Mouse (Mus musculus): ENCODE results near the gene Tor1aip2.
"Not testable (repeated sequence)": the region's sequence is repeated elsewhere in the genome, so short reads cannot be mapped to it uniquely, and the experiment has no call there.

The Tor1aip2 gene

DNA sequence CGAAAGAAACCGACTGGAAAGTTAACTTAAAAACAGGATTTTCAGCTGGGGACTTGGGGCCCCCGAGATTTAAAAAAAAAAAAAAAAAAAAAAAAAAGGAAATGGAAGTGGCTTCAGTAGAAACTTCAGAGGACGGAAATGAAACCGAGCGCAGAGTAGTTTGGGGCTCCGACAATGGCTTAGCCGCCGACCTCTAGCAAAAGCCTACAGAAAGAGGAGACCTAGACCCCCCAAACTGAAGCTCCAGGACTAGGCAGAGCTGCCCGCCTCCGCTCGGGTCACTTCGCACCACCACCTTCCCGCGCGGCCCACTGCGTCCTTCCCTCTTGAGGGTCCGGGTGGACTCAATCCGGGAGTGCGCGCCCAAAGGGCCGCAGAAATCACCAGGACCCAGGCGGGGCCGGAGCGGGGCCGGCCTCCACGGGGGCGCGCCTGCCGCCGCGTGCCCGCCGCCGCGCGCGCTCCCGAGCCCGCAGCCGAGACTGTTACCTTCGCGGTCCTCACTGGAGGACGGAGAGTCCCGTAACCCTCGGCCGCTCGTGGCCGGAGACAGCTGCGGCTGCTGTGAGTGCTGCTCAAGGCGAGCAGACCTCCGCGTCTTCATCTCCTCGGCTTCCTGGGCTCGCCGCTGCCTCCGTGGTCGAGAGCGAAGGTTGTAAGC lies at the start of gene Tor1aip2:
TSS of gene Tor1aip2 (plus strand) at position 135 of the 661 bp plus-strand sequence.
- DNase-seq, result no peak

DNA sequence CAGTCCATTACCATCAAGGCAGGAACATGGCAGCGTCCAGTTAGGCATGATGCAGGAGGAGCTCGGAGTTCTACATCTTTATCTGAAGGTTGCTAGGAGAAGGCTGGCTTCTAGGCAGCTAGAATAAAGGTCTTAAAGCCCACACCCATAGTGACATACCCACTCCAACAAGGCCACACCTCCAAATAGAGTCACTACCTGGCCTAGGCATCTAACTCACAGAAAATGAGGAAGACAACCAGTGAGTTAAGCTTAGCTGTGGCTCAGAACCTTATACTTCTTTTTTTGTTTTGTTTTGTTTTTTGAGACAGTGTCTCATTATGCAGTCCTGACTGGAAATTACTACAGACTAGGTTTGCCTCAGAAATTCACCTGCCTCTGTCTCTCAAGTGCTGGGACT lies 47.6 kb upstream of the Tor1aip2 start:
- DNase-seq, result no peak

DNA sequence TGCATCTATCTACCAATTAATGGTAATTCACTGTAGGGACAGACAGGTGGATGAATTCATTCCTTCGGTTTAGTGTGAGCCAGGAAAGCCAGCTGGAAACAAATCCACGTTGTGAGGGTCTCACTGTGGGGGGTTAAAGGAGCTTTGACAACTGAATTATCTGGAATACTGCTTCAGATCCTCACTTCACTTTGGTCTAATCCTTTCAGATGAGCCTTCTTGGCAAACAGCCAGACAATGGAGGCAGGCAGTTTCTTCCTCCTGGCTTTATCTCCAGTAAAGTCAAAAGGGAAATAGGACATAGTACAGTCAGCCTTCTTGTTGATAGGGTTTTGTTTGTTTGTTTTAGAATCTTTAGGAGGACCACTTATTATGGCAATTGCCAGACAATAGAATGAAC lies 45.8 kb upstream of the Tor1aip2 start:
- DNase-seq, result no peak

DNA sequence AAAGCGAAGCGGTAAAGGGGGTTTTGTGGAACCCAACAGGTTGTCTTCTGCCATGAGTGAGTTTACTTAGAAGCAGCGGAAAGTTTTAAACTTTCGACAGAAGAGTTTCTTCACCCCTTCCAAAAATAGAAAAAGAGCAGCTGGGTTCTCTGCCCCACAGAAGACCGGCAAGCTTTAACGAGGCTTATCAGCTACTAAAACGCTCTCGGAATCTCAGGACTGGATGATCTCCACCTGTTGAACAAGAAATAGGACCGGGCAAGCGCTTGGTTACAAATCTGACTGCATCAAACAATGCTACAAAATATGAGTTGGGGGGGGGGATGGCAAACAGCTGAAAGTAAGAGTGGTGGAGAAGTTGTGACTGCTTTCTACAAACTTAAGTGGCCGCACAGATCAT lies 44.8 kb upstream of the Tor1aip2 start:
- no peak for DNase-seq

DNA sequence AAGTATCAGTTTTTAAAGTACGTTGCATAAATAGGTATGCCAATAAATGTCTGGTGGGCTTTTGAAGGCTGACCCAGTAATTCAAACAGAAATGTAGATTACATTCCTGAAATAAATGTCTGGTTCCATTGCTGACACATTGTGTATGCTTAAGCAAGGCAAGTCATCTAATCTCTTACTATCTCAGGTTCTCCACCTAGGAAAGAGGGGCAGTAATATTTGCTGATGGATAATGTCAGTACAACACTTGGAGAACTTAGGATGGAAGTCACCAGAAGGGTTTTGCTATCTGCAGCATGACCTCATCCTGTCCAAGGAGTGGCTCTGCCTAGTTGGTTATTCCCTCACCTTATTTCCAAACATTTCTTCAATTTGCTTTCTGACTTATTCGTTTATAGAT lies 40.7 kb upstream of the Tor1aip2 start:
- no peak for DNase-seq

DNA sequence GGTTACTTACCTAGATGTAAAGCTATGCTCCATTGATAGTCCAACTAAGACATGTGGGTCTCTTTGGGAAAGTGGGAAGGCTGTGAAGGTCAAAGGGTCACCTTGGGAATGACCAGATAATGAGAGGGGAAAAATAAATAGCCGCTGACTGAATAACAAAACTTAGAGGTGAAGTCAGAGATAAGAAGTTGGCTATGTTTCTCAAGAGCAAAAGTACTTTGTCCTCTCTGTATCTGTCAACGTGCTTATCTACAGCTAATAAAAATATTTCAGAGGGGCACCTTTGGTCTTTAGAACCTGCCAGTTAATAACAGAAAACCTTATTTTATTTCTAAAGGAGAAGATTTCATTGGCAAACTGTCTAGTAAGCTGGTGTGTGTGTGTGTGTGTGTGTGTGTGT lies 39.6 kb upstream of the Tor1aip2 start:
- no peak for DNase-seq

DNA sequence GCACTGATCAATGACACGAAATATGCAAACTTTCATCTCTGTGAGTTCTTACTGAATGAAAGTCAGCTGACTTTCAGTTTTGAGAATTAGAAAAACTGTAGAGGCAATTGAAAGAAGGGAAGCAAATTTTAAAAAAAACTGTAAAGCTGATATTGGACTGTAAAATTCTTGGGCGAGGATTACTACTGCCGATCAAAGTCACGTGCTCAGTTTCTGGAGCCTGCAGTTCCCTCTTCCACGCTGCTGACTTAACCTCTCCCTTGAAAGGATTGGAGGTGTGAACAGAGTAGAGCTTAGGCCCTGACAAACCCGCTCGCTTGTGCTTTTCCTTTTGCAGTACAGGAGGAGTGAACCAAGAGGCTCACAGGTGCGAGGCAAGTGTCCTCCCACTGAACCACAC lies 32.8 kb upstream of the Tor1aip2 start:
- no peak for DNase-seq

DNA sequence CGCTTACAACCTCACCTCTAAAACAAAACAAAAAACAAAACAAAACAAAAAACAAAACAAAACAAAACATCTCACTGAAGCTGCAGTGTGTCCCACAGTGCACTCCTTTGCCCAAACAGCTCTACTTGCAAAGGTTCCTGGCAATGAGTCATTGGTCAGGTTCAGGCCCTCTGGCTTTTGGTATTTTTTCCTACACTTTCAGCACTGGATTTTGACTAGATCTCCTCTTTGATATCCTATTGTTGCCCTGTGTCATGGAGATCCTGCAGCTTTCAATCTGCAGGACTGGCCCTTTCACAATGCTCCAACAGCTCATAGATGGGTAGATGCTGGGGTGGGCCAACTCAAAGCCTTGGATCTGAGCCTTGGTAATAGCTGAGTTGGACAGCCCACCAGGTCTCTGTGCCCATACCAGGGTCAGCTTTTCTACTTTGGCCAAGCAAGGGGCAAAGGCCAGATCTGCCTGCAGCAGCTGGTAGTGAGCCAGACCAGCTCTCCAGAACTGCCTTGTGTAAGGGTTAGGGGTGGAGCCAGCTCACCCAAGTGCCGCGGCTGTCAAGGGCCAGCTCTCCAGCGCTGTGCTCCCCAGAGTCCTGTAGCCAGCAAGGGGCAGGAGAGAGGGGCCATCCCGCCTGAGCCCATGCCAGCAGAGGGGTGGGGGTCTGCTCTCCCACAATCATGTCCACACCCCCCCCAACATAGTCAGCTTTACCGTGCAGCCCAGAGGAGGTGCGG lies 31.8 kb upstream of the Tor1aip2 start:
- peak; percentile 84 for DNase-seq

DNA sequence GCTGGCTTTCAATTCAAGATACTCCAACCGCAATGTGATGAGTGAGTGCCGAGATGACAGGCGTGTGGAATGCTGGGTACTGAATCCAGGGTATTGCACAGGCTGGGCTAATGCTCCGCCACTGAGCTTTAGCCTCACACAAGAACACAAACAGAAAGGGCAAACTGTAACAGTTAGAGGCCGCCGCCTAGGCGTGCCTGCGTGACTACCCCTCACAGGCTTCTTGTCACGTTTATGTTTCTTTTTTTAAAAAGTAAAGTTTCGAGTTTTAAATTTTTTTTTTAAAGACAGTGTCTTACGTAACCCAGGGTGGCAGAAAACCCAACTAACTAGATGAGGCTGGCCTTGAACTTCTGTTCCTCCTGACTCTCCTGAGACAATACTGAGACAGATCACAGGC lies 29.3 kb upstream of the Tor1aip2 start:
- no peak for DNase-seq

DNA sequence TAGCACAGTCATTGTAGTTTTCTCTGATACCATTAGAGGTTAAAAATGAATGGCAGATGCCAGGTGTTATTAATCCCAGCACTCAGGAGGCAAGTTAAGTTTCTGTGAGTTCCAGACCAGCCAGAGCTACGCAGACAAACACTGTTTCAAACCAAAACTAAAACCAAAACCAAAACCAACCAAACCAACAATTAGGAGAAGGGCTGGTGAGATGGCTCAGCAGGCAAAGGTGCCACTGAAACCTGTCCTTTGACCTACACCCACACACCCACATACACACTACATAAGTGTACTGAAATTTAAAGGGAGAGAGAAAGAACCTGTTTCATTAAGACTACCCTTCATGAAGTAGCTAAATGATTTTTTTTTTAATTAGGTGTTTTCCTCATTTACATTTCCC lies 26.2 kb upstream of the Tor1aip2 start:
- no peak for DNase-seq

DNA sequence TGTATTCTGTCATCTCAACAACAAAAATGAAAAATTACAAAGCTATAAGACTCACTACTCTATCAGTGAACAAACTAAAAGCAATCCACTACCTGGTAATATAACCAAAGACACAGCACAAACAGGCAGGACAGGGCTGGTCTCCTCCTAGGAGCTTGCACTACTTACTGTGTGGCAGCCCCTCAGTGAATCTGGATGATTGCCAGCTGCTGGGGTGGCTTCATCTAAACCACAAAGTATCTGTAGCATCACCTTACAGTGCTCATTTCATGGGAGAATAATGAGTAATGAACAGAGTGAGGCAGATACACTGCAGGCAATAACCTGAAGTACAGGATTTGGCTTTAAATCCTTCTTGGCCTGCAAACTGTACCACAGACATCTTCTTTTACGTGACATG lies 15.4 kb upstream of the Tor1aip2 start:
- no peak for DNase-seq

DNA sequence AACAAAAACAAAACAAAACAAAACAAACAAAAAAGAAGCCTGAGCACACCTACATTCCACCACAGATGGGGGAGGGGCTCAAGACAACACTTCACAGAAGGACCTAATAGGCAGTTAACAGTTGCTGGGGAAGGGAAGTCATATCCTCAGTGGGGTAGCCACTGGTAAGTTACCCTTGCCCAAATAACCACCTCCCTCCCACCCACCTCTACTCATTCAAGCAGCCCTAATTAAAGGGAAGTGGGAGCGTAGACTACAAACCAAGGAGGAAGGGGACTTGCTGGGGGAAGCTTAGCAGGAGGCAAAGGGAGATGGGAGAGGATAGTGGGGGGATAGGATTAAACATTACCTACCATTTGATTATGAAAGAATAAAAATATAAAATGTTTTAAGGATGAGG lies 14.8 kb upstream of the Tor1aip2 start:
- no peak for DNase-seq

DNA sequence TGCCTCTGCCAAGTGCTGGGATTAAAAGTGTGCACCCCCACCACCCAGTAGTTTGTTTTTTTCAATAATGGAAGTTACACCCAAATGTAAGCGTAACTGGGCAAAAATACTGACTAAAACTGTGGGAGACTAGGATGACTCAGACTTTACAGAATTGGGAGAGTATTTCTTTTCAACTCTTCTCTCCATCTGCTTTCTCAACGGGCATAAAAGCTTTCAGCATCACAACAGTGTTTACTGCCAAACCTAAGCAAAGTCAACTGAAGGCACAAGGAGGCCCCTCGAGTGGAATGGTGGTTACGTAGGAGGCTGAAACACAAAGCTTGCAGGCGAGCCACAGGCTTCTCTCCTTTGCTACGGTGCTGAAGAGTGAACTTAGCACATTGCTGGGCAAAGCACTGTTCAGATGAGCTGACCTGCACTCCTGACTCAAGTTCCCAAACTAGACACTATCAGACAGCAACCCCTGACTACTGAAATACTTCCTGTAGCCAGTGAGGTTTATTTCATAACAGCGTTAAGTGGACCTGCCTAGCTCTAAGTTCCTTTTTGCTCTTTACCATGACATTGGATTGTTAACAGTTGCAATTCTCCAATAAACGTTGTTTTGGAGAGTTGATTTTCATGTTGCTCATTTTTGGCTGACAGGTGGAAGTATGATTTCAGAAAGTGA lies 10.2 kb upstream of the Tor1aip2 start:
- DNase-seq, result no peak

DNA sequence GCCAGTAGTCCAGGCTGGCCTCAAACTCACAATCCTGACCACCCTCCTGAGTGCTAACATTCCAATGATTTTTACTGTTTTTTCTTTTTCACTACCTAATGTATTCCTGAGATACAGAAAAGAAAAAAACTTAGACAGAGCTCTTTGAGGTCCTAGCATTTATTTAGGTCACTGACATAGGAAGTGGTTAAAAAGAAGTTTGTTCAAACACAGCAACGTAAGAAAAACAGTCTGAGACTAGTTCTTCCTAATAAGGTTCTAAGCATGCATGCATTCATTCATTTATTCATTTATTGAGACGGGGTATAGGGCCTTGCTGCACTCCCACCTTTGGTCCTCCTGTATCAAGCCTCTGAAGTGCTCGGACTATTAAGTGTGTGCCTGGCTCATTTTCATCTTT lies 7.4 kb upstream of the Tor1aip2 start:
- DNase-seq, result no peak

DNA sequence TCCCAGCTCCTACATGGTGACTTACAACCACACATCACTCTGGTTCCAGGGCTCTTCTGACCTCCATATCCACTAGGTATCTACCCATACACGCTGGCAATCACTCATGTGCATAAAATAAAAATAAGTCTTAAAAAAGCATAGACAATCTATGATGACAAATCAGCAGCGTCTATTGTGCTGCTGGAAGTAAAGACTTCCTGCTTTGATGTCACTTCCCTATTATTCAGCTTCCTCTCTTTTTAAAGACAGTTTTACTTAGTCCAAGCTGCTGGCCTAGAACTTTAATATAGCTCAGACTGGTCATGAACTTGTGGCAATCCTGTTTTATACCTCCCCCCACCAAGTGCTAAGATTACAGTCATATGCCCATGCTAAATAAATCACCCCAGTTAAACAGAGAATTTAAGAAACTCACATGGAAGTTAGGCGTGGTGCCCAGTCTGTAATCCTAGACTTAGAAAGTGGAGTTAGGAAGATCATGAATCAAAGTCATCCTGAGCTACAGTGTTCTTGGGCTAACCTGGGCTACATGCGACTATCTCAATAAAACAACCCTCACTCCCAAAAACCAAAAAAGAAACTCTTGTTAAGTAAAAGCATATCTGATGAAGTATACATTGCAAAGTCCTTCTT lies 6.7 kb upstream of the Tor1aip2 start:
- DNase-seq, result no peak

DNA sequence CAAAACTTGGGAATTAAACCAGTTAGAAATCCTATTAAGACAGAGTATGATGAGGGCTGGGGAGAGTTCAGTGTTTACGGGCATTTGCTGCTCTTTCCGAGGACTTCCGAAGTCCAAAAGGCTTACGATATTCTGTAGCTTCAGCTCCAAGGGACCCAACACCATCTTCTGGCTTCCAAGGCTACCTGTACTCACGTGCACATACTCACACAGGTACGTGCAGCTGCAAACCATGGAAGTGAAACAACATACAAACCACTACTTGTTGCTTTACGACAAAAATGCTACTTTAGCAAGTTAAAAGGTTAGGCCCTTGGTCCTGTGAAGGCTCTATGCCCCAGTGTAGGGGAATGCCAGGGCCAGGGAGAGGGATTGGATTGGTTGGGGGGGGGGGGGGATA lies 1.3 kb upstream of the Tor1aip2 start:
- no peak for DNase-seq

DNA sequence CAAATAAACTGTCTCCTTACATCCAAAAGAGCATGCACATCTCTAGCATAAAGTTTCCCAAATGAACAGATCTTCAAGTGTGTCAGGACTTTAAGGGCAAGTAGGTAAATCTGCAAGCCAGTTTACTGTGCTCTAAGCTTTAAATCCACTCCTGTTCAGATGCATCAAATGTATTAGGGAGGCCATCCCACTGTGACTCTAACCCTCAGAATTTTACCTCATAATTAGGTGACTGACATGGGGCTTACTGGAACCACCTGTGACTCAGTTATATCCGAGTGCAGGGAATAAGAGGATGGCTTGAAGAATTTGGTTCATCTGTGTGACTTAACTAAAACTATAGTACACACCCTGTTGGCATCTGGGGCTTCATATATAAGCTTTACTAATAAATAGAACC lies 542 bp upstream of the Tor1aip2 start:
- no peak for DNase-seq

DNA sequence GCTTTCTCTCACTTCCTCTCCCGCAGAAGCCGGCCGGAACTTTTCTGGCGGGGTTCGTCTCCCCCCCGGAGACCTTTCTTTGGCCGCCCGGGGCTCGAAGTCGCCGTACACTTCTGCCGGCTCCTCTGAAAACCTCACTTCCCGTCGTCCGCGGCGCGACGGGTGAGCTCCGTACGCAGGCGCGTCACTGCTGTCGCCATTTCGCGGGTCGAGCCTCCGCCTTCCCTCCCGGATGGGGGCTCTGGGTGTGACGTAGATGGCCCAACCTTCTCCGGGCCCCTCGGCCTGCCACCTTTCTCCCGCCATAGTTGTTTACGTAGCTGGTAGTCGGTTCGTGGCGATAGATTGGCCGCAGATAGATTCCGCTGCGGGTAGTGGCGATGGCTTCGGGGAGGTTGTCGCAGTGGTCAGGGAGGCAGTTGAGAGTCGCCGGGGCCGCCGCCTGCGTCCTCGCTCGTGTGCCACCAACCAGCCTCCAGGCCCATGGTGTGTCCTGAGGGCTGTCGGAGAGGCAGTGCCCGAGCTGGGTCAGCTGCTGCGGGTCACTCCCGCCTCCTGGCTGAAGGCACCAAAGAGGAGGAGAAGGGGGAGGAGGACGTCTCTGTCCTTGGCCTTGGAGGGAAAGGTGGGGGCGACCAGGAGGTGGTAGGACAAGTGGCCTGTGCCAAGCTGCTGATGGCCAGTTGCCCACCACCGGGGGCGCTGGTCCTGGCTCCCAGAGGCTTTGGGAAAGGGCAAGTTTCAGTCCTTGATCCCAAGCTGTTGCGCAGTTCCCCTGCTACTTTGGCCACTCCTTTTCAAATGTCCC lies 931 bp downstream of the Tor1aip2 start, which contains the start of gene Tor1aip1:
TSS of gene Tor1aip1 (minus strand) at position 551 of the 808 bp plus-strand sequence.
- DNase-seq, result peak; percentile 100

DNA sequence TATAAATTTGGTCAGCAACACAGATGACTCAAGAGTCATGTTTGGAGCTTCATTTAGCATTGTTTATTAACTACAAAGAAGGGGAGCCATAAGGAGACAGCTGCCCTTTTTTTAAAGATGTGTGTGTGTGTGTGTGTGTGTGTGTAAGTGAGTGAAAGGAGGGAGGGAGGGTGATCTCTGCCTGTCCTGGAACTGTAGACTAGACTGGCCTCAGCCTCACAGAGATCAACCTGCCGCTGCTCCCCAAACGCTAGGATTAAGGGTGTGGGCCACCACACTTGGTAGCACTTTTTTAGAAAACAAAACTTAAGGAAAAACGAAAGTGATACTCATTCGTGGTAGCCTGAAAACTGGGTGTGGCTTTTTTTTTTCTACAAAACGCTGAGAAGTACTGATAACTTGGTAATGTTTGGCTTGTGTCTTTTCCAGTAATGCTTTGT lies 2.0 kb downstream of the Tor1aip2 start:
- peak; percentile 62 for DNase-seq

DNA sequence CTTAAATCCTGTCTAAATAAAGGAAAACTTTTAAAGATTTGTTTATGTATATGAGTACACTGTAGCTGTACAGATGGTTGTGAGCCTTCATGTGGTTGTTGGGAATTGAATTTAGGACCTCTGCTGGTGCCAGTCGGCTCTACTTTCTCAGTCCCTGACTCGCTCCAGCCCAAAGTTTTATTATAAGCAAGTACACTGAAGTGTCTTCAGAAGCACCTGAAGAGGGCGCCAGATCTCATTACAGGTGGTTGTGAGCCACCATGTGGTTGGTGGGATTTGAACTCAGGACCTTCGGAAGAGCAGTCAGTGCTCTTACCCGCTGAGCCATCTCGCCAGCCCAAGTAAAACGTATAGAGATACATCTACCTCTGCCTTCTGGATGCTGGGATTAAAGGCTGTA lies 4.8 kb downstream of the Tor1aip2 start:
- not testable (repeated sequence) for DNase-seq

DNA sequence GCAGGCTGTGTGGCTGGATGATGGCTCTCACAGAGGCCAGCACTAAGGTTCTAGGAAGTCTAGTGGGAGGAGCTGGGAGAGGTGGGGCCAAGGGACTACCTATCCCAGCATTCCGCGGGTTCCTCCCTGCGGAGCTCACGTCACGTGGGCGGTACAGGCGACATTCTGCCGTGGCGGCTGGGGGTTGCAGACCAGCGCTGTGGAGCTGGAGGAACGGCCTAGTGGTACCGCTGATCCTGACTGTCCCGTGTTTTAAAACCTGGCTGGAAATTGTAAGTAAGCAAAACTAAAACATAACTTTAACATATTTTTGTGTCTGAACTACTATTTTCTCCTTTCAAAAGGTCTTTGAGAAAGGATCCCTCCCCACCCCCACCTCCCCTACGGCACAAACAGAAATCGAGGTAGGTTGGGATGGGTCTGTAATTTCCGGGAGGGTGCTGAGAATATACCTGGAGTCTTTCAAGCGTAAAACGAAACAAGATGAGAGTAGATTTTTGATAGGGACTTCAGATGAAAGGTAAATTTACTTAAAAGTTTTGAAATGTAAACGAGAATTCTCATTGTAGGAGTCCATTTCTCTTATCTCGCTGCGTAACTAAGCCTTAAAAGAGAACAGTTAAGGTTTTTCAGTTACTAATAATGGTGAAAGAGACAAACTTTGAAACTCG lies 5.7 kb downstream of the Tor1aip2 start:
- peak; percentile 96 for DNase-seq
